Comparison of ENCODE assay signal across 13 mouse cellular contexts in the genomic region with DNA sequence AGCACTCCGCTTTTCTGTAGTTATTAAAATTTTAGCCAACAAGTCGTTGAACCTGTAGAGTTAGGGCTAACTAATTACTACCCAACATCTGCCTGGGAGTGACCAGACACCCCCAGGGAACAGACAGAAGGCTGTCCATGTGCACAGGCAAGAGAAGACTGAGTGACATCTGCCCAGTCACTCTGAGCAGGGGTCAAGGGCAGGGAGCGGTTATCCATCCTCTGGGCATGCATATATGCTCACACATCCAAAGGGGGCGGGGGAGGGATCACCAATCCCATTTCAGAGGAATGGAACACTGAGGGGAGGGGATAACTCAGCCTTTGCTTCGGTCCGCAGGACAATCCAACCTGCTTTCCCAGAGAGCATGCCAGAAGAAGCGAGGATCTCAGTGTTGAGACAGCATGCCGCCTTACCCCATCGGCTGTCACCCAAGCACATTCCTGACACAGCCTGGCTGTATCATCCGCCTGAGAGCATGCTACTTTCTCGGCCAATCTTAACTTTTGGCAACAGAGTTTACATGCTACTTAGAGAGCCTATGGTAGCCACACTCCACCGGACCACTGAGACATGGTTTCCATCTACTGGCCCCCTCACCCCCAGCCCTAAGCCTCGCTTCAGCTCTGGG.
DNase-seq lines count a peak whose midpoint lies in the region; ATAC-seq and TF ChIP-seq lines count a peak whose summit lies in the region.
"Had no signal": no experiment of that assay in that cellular context is flagged by ENCODE, and none has a peak within 500 bp of the region (broad histone marks: within the 10 kb centered on the region; RNA-seq: fewer than 3 reads in every experiment).

No protein-coding gene starts in this region.

- no peak for TF ChIP-seq CTCF in ES-Bruce4 (IDR thresholded peaks at IDR 0.05; ENCODE audit: low read depth, low read length)

- no peak overlapping the region for H3K4me2 ChIP-seq in forebrain, embryonic 13.5 days
- no peak overlapping the region for H3K4me2 ChIP-seq in forebrain, embryonic 11.5 days (ENCODE audit: low read depth, low read length, severe bottlenecking)
- H3K4me2 ChIP-seq in hindbrain, embryonic 12.5 days (replicated peaks) = no peak overlapping the region
- H3K4me2 ChIP-seq in hindbrain, embryonic 15.5 days = no peak overlapping the region

- TF ChIP-seq POLR2A in ES-Bruce4 (IDR thresholded peaks at IDR 0.05; ENCODE audit: insufficient read depth, low read length) = no peak

- DNase-seq in forebrain, embryonic 11.5 days (ENCODE audit: low spot score) = no peak
- DNase-seq in hindbrain, embryonic 10.5 days (ENCODE audit: low spot score) = no peak
- no peak for DNase-seq in thymus, postnatal 36 days
- DNase-seq in kidney, adult 11 months = no peak
- DNase-seq: cerebellum, postnatal 10 days; kidney, adult 8-10 months; lung, postnatal 36 days; right cerebral cortex, postnatal 25 days; thymus, adult 18-20 months had no signal

- H3K27me3 ChIP-seq in forebrain, embryonic 13.5 days = no peaks in the 10 kb centered on the region
- H3K27me3 ChIP-seq in forebrain, embryonic 11.5 days (ENCODE audit: control insufficient read depth, insufficient read depth, low read length) = no peaks in the 10 kb centered on the region
- no peaks in the 10 kb centered on the region for H3K27me3 ChIP-seq in hindbrain, embryonic 10.5 days (ENCODE audit: insufficient read depth, poor library complexity, severe bottlenecking)
- no peaks in the 10 kb centered on the region for H3K27me3 ChIP-seq in hindbrain, embryonic 12.5 days
- no peaks in the 10 kb centered on the region for H3K27me3 ChIP-seq in ES-Bruce4 (ENCODE audit: control insufficient read depth, insufficient read depth, low read length, poor library complexity, severe bottlenecking)
- no peaks in the 10 kb centered on the region for H3K27me3 ChIP-seq in hindbrain, embryonic 15.5 days

- TF ChIP-seq EP300 in ES-Bruce4 (IDR thresholded peaks at IDR 0.05; ENCODE audit: insufficient read depth, low read depth, low read length) = peak; percentile 71

- peaks cover 98% of the 10 kb centered on the region for H3K4me1 ChIP-seq in forebrain, embryonic 13.5 days
- H3K4me1 ChIP-seq in forebrain, embryonic 11.5 days (replicated peaks; ENCODE audit: control insufficient read depth, insufficient read depth, low read length) = peaks cover 34% of the 10 kb centered on the region
- H3K4me1 ChIP-seq in hindbrain, embryonic 10.5 days (replicated peaks) = peaks cover 100% of the 10 kb centered on the region
- peaks cover 91% of the 10 kb centered on the region for H3K4me1 ChIP-seq in hindbrain, embryonic 12.5 days
- peaks cover 8% of the 10 kb centered on the region for H3K4me1 ChIP-seq in ES-Bruce4 (ENCODE audit: control insufficient read depth, insufficient read depth, low read length)
- peaks cover 94% of the 10 kb centered on the region for H3K4me1 ChIP-seq in hindbrain, embryonic 15.5 days (replicated peaks)

- H3K4me3 ChIP-seq in forebrain, embryonic 13.5 days = no peak overlapping the region
- no peak overlapping the region for H3K4me3 ChIP-seq in forebrain, embryonic 11.5 days (ENCODE audit: low read depth, low read length)
- no peak overlapping the region for H3K4me3 ChIP-seq in hindbrain, embryonic 10.5 days
- H3K4me3 ChIP-seq in hindbrain, embryonic 12.5 days = no peak overlapping the region
- H3K4me3 ChIP-seq in ES-Bruce4 (ENCODE audit: low read depth, low read length) = no peak overlapping the region
- H3K4me3 ChIP-seq in hindbrain, embryonic 15.5 days = no peak overlapping the region

- H3K36me3 ChIP-seq in forebrain, embryonic 13.5 days (ENCODE audit: poor library complexity, severe bottlenecking) = no peaks in the 10 kb centered on the region
- H3K36me3 ChIP-seq in forebrain, embryonic 11.5 days (ENCODE audit: control insufficient read depth, insufficient read depth, low read length) = no peaks in the 10 kb centered on the region
- H3K36me3 ChIP-seq in hindbrain, embryonic 10.5 days = peaks cover 15% of the 10 kb centered on the region
- H3K36me3 ChIP-seq in hindbrain, embryonic 12.5 days = no peaks in the 10 kb centered on the region
- H3K36me3 ChIP-seq in ES-Bruce4 (ENCODE audit: control insufficient read depth, insufficient read depth, low read length, poor library complexity, severe bottlenecking) = no peaks in the 10 kb centered on the region
- H3K36me3 ChIP-seq in hindbrain, embryonic 15.5 days = no peaks in the 10 kb centered on the region

- H3K9me3 ChIP-seq in forebrain, embryonic 13.5 days (replicated peaks) = no peaks in the 10 kb centered on the region
- no peaks in the 10 kb centered on the region for H3K9me3 ChIP-seq in forebrain, embryonic 11.5 days (ENCODE audit: control insufficient read depth, low read length)
- H3K9me3 ChIP-seq in hindbrain, embryonic 10.5 days = no peaks in the 10 kb centered on the region
- H3K9me3 ChIP-seq in hindbrain, embryonic 12.5 days (replicated peaks) = no peaks in the 10 kb centered on the region
- no peaks in the 10 kb centered on the region for H3K9me3 ChIP-seq in ES-Bruce4 (replicated peaks; ENCODE audit: control insufficient read depth, insufficient read depth, low read length, poor library complexity, severe bottlenecking)
- no peaks in the 10 kb centered on the region for H3K9me3 ChIP-seq in hindbrain, embryonic 15.5 days

- 75% methylated on average over 13 of the region's 13 CpGs for whole genome bisulfite sequencing in forebrain, embryonic 13.5 days
- 84% methylated on average over 13 of the region's 13 CpGs for WGBS in forebrain, embryonic 11.5 days
- WGBS in hindbrain, embryonic 10.5 days = 74% methylated on average over 13 of the region's 13 CpGs
- 72% methylated on average over 13 of the region's 13 CpGs for WGBS in hindbrain, embryonic 12.5 days
- WGBS in hindbrain, embryonic 15.5 days = 61% methylated on average over 13 of the region's 13 CpGs

- no peak for ATAC-seq in forebrain, embryonic 13.5 days
- ATAC-seq in forebrain, embryonic 11.5 days (replicated peaks; ENCODE audit: low FRiP score) = no peak
- ATAC-seq in hindbrain, embryonic 12.5 days (ENCODE audit: low FRiP score) = no peak
- no peak for ATAC-seq in hindbrain, embryonic 15.5 days (ENCODE audit: low FRiP score, low read depth)

- no peak overlapping the region for H3K9ac ChIP-seq in forebrain, embryonic 13.5 days
- H3K9ac ChIP-seq in forebrain, embryonic 11.5 days (ENCODE audit: low read length) = no peak overlapping the region
- H3K9ac ChIP-seq in hindbrain, embryonic 12.5 days = no peak overlapping the region
- H3K9ac ChIP-seq in ES-Bruce4 (ENCODE audit: low read depth, poor library complexity, severe bottlenecking) = no peak overlapping the region
- H3K9ac ChIP-seq in hindbrain, embryonic 15.5 days = no peak overlapping the region

- H3K27ac ChIP-seq in forebrain, embryonic 13.5 days = peak overlapping the region; percentile 54; the same call in 1 of the 2 replicates
- no peak overlapping the region for H3K27ac ChIP-seq in forebrain, embryonic 11.5 days (ENCODE audit: low read depth, low read length)
- H3K27ac ChIP-seq in hindbrain, embryonic 10.5 days = peak overlapping the region; percentile 89
- H3K27ac ChIP-seq in hindbrain, embryonic 12.5 days = no peak overlapping the region
- no peak overlapping the region for H3K27ac ChIP-seq in ES-Bruce4 (ENCODE audit: insufficient read depth, low read length)
- H3K27ac ChIP-seq in hindbrain, embryonic 15.5 days (replicated peaks) = peak overlapping the region; percentile 56

Comparison
In these comparisons a context has a peak if more than half of its experiments do, and no peak if none do; other contexts are left out.
1. H3K27ac ChIP-seq: peak in forebrain, embryonic 13.5 days (single experiment), hindbrain, embryonic 10.5 days (single experiment) and hindbrain, embryonic 15.5 days (single experiment); none in forebrain, embryonic 11.5 days (single experiment), hindbrain, embryonic 12.5 days (single experiment) and ES-Bruce4 (single experiment).